Mouse (Mus musculus) frontal cortex, postnatal 10 days (tissue): ENCODE results near the gene Rbm34.
A peak's percentile ranks its signal among the peaks of the same experiment; 100 is the strongest.
"Not testable (repeated sequence)": the region's sequence is repeated elsewhere in the genome, so short reads cannot be mapped to it uniquely, and the experiment has no call there.

Experiments
- DNase-seq, 2 experiments: peaks; one replicate each; pipeline ENCODE4 v3.0.0; 2022; ENCODE audit warnings: low spot score in 2 of 2, mixed read lengths in 1 of 2

The Rbm34 gene

DNA sequence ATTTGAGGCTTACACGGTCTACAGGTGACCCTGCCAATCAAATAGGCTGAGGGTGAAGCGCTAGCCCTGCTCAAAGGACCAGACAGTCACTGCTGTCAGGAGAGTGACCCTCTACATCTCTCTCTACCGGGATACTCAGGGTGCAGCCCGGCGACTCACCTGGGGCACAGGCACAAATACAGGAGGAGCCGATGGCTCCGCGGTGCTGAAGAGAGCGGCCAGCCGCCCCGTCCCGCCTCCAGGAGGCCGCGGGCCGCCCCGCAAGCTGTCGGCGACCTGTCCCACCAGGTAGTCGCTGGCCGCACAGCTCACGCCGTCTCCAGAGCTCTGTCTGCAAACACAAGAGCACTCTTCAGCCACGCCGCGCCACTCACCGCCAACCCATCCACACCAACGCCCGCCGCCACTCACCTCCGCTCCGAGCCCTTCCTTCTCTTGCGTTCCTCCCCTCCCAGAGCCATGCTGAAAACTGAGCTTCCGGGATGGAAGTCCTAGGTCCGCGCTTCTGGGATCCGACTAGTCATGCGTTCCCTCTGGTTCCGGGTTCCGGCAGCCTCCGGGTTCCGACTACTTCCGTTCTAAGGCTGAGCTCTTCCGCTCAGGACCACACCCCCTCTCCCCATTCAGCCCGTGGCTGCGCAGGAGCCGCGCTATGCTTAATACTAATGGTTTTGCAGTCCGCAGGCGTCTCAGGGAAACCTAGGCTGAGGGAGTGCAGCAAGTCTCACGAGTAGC is at the start of gene Rbm34:
Gene Rbm34, minus strand, starts transcription at position 493 of the 735 bp plus-strand sequence.
- DNase-seq = peak; percentile 87 to 91

DNA sequence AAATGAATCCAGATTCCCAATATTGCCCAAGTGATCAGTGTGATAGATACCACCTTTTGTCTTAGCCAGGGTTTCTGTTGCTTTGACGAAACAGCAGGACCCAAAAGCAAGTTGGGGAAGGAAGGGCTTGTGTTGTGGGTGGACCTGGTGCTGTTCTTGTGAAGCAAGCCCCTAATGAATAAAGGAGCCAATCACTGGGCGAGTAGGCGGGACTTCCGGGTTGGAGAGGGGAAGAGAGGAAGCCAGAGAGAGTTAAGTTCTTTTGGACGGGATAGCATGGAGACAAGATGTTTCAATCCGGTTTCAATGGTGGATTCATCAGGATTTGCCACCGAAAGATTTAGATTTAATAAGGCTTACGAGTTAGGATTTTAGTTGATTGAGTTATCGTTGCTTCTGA is 40.8 kb upstream of the Rbm34 start:
- DNase-seq = no peak

GRCm38 (mm10) chr8:126994506-126994905 is 23.6 kb upstream of the Rbm34 start:
- no peak for DNase-seq

- no peak for DNase-seq
Measured at GRCm38 (mm10) chr8:126989363-126990153, 18.7 kb upstream of the Rbm34 start.

DNA sequence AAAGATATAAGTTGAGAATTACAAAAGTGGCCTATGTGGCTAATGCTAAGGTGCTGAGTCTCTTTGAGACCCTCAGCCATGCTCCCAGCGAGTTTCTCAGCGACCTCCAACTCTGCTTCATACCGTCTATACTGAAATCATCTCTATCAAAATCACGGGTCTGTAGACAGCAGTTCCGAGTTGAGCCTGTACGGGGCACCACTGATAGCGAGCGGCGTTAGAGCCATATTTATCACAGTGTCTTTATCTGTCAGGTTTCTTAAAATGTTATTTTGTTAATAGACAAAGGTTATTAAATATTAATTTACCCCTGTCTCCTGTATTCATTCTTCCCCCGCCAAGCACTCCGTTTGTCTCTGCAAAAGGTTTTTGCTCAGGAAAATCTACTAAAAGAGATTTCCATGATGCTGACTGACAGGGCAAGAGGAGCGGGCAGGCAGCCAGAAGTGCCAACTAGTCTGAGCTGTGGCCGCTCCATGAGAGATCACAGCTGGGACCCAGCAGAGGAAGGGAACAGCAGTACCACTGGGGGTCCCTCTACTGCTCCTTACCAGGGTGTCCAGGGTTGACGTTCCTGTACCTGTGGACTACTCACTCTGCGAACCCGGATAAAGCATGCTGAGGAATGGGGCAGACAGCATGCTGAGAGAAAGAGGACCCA is 17.6 kb upstream of the Rbm34 start:
- DNase-seq = no peak

GRCm38 (mm10) chr8:126986495-126986894 is 15.6 kb upstream of the Rbm34 start:
- peak; percentile 44 to 69 for DNase-seq

GRCm38 (mm10) chr8:126980046-126980445 is 9.2 kb upstream of the Rbm34 start:
- DNase-seq = no peak

DNA sequence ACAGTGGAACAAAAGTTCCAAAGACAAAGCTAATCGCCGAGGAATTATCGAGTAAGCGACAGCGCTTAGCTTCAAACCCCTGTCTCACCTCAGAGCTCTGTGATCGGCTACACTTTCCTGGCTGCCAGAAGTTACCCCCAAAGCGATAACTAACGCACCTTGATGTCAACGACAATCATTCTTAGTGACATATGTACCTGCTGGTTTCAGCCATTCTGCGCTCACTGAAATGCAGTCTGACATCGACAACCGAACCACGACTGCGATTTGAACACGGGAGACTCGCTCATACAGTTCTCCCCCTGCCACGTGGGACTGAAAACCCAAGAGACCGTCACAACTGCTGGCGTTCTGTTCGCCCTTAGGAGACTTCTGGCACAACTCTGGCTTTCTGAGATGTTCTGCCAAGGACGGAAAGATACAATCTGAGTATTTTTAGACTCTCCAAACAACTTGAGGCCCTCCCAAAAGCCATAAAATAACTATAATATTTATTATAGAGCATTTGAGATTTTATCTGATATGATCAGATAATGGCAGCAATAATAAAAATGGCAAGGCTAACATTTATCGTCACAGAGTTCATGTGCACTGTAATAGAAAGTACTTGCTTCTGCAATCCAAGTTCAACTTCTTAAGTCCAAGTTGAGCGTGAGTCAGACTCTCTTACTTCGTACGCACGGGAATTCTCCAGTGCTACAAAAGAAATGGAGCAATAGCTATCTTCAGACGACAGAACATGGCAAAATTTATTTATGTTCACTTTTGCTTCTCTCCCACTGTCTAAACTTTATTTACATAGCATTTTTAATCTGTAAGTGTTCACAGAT is 8.4 kb upstream of the Rbm34 start:
- DNase-seq = no peak

DNA sequence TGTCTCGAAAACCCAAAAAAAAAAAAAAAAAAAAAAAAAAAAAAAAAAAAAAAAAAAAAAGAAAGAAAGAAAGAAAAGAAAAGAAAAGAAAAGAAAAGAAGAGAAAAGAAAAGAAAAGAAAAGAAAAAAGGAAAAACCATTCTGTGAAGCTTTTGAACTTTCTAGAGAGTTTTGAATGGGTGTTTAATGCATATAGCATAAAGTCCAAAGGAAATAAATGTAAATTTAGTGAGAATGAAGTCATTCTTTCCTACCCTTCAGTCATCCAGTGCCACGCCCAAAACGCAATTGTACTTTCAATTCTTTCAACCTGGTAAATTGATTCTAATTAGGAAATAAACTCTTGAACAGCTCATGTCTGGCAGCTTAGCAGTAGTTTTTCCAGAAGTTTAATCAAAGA is 7.7 kb upstream of the Rbm34 start:
- not testable (repeated sequence) for DNase-seq

DNA sequence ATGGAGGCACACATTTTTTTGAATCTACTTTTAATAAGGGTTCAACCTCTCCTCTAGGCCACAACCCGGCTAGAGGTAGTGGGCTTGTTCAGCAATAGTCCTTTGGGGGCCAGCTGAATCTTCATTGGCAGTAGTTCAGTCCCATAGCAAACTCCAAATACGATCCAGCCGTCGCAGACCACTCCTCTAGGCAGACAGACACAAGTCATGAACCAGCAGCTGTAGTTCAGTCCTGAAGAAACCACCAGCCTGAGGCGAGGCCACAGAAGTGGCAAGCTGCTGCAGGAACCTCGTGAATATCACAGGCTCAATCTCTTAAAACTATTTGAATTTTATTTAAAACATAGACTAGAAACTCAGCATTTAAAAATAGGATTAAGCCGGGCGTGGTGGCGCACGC is 7.2 kb upstream of the Rbm34 start:
- DNase-seq = no peak

DNA sequence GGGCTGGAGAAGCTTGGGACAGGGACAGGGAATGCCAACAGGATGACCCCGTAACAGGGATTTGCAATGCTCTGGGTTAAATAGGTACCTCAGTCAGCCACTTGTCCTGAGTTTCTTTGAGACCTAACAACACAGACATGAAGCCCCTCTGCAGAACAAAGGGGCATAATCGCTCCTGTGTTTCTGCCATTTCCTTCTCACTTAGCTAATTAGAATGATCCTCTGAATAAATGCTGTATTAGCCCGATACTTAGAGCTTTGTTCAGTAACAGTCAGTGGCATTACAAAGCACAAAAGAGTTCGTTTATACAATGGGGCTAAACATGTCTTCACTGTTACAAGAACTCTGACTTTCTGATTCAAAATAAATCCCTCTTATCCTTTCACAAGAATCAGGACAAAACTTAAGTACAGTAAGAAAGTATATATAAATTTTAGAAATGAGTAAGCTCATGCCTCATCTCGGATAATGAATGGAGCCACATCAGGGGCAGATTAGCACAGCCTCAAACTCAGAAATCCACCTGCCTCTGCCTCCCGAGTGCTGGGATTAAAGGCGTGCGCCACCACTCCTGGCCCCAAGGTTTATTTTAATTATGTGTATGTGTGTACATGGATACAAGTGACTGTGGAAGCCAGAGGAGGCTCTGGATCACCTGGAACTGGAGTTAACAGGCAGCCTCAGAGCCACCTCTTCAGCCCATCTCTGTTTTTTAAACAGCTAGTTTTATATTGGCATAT is 5.9 kb upstream of the Rbm34 start:
- DNase-seq = no peak

DNA sequence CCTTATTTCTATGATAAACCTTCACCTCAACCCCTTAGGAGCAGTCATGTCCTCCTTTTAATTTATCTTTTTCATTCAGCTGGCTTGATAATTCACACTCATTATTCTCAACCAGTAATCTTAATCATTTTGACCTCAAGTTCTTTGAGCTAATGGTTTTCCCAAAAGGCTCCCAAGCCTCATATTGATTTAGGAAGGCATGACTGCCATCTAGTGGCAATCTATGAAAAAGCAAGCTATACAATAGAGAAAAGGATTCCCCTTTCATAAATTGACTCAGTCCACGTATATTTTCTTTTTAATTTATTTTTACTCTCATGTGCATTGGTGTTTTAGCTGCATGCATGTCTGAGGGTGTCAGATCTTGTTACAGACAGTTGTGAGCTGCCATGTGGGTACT is 4.8 kb upstream of the Rbm34 start:
- DNase-seq = no peak

DNA sequence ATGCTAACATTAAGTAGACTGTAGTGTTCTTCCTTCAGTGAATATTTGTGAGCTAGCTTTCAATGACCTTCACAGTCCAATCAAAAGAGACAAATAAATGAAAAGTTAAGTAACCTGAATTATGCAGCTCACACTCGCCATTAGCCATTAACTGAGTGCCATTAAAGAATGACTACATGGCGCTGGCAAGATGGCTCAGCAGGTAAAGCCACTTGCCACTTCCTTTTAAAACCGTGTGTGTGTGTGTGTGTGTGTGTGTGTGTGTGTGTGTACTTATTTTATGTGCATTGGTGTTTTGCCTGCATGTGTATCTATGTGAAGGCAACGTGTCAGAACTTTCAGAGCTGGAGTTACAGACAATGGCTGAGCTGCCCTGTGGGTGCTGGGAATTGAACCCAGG is 3.6 kb upstream of the Rbm34 start:
- no peak for DNase-seq

DNA sequence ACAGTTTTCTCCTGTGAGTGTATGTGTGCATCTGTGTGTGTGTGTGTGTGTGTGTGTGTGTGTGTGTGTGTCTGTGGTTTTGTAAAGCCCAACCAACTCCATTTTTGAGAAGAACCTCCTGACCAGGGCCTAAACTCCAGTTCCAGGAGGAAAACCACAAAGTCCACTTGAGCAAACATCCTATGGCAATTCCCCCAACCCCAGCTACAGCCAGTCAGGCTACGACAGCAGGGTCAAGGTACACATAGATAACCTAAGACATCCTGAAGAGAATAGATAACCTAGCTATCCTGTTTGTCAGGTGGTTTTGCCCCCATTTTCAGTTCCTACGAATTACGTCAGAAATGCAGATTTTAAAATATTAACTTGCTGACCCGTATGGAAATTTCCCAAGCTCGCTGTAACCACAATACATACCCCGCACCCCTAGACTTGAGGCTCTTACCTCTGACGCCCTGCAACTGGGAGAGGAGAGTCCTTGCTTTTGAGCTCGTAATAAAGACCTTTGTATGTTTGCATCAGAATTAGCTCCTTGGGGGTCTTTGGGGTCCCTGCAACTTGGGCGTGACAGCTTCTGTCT is 2.9 kb upstream of the Rbm34 start:
- no peak for DNase-seq

- no peak for DNase-seq
Measured at GRCm38 (mm10) chr8:126972649-126973048, 1.8 kb upstream of the Rbm34 start.

GRCm38 (mm10) chr8:126972102-126972501 is 1.2 kb upstream of the Rbm34 start:
- DNase-seq = no peak

- no peak for DNase-seq
Measured at GRCm38 (mm10) chr8:126971314-126971664, 418 bp upstream of the Rbm34 start.

DNA sequence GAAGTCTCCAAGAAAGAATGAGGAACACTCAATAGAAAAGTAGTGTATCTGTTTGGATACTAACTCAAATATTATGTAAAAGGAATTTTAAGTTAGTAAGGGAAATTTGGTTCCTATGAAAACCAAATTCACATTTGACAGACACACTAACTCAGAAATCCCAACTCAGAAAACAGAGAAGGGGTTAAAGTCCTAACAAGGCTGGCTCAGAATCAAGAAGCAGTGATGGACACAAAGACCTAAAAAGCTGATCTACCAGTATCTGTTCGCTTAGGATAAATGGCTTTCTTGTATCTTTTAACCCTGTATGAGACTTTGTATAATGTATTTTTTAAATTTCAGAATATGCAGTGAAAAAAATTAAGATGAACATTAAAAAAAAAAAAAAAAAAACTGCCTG is 1.3 kb downstream of the Rbm34 start:
- no peak for DNase-seq

DNA sequence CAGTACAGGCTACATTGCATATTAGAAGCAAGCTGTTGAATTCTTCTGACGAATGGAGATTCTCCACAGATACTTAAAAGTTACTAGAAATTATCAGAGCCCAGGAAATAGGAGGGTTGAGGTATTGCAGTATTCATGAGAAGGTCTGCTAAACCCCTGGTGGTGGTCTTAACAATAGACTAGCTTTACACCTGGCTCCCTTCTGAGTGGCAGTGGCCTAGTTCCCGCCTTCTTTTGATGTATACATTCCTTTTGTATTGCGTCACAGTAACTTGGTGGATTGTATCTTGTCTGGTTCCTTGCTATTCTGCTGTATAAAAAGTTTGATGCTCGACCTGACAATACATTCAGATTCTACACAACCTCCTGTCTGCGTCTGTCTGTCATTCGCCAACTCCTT is 2.8 kb downstream of the Rbm34 start:
- no peak for DNase-seq

DNA sequence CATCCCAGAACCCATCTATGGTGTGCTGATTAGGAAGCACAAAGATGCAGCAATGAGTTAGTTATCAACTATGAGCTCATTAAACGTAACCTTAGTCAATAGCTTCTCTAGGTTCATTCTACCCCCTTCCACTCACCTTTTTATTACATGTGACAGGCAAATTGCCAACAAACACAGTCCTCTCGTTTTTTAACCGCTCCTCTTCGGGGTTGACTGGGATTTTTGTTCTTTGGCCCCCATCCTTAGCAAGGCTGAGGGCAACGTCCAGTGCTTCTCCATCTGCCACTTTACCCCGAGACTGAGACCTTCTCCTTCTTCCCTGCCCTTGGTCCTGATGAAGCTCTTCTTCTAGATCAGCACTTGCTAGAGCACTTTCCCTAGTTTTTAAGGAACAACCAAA is 5.6 kb downstream of the Rbm34 start:
- no peak for DNase-seq

DNA sequence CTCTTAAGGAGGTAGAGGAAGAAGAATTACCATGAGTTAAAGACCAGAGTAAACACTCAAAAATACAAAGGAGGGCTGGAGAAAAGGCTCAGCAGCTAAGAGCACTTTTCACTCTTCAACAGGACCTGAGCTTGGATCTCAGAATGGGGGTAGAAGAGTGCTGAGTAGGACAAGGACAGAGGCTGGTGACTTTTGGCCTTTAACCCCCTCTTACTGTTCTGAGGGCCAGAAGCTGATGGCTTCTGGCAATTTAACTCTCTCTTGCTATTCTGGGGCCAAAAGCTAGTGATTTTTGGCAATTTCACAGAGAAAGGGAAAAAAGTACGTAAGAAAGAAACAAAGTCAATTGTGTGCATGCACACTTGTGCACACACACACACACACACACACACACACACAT is 8.0 kb downstream of the Rbm34 start:
- DNase-seq = no peak
